Mouse (Mus musculus): Measurements from ENCODE around the gene Neurog1. TPM values are rescaled to one million over a fixed set of nuclear protein-coding genes. Genes with fewer than 3 reads are reported as not detected.
A peak's percentile ranks its signal among the peaks of the same experiment; 100 is the strongest.

Gene Neurog1
- total RNA-seq, 2 experiments from 2014 or later: not detected

DNA sequence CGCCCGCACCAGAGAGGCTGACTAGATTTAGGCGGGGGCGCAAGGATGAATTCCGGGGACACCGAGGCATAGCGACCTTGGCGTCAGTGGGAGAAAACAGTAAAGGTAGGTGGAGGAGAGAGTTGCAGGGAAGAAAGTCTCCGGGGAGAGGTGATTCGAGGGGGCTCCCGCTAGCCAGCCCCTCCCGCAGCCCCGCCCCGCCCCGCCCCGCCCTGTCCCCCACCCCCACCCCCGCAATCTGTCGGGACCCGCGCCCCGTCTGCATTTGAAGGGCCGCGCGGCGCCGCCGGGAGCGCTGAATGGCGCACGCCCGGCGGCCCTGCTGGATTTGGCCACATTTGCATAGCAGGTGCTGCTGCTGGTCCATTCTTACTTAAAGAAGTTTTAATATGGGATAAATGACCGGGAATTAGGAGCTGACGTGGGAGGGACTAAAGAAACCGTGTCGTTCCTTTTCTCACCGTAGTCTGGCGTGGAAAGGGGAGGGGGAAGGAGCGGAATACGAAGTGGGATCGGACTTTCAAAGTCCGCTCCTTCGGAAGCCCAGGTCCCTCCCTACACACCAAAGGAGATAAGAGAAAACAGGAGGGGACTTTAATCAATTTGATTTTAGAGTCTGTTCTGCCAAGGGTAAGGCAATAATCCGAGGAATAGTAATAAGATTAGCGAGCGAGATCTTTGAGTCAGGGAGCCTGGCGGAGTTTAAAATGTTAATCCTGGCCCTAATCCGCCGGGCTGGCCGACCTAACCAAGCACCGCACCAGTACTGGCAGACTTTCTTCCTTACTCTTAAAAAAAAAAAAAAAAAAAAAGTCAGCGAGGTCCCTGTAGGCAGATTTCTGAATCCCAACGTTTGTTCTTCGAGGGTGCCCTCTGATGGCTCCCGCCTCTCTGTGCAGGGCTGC lies 7.3 kb upstream of the Neurog1 start:
- no peak for DNase-seq
- intact Hi-C loops (cut with DNase I): no loop called here

DNA sequence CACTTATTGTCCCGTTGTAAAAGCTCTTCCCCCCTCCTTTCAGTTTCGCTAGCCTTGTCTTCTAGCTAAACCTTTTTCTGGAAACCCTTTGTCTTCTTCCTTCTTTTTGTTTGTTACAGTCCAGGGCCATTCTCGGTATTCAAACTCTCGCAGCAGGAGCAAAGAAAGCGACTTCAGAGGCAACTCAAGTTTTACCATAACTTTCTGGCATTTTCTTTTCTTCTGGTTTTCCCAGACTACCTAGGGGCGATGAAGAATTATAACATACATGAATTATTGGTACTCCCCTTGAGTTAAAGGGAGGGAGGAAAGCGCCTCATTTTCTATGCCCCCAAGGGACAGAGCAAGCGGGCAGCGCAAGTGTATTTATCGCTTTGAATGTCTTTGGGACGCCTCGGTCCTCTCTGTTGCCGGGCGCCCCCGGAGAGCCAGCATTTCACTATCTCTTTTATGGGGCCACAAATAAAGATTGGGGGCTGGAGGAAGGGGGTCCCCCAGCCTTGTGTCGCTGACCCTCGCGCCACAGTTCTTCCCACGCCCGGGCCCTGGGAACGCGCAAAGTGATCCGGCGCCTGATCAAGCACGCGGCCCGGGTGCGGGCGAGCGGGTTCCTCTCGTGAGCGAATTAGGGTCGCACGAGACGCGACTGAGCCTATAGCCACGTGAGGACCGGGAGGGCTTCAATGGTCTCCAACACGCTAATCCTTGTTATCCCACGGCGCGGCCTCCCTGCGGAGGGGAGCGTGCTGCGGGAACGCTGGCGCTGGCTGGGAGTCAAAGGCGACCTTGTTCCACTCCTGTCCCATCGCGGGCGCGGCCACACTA lies 6.4 kb upstream of the Neurog1 start:
- DNase-seq: peak in 1 of 2 experiments; percentile 6
- intact Hi-C loops (cut with DNase I): no loop called here

DNA sequence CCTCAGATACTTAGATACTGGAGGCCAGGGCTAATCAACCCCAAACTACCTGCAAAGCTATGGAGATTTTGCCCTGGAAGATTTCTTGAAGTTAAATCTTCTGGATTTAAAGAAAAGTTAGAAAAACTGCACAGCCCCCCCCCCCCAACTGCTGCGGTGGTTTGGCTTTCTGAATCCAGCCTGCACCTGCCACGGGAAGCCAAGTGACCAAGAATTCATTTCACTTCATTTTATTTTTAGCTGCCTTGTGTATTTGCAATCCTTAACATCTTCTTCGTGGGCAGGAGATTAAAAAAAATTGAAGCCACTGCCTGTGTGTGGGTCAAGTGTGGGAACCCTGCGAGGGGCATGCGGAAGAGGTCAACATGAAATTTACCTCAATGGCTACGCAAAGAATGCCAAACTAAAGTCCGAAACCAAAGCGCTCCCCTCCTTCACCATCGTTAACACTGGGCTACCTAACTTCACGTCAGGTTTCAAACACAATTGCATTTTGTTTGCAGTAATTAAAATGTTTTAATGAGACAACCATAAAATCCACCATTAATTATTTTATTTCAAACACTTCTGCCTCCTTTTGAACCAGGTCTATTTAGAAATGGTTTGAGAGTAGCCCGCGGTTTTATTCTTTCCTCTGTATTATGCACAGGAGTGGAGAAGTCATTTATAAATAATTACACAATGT lies 5.6 kb upstream of the Neurog1 start:
- intact Hi-C loops (cut with DNase I): no loop called here
- no peak for DNase-seq

DNA sequence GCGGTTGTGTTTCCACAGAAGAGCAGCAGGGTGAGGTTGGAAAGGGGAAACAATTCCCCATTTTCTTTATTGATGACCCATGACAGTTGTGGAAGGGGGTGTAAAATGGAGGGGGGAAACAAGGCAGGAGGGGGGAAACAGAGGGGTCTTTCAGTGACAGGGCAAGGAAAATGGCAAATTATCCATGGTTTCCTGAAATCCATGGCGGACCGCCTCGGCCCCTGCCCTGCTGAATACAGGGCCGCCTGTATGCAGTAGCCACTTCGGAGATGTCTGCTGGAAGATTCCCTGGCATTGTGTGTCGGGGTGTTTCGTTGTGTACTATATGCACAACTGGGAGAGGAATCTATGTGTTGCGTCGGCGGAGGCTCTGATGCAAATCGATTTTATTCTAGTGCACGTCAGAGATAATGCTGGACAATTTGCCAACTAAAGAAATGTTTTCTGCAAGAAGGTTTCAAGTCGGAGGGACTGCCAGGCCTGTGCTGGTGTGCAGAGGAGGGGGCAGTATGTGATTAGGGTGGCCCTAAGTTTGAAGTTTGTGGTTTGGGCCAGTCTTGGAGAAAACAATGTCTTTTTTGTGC lies 4.8 kb upstream of the Neurog1 start:
- intact Hi-C loops (cut with DNase I): no loop called here
- no peak for DNase-seq

DNA sequence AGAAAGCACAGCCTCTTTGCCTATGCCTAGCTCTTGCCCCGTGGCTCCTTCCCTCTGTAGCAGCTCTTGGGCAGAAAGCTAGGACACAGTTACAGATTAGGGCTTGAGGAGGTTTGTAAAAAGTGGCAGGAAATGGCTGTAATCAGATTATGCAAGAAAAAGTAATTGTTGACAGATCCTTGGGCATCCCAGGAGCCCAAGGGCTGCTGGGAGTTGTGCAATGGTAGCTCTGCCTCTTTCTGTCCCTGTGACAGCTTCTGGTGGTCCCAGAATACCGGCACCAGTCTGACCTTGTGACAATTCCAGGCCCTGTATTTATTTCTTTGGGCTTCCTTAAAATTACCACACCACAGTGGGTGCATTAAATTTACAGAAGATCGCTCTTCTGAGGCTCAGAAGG lies 1.4 kb upstream of the Neurog1 start:
- intact Hi-C loops (cut with DNase I): no loop called here

DNA sequence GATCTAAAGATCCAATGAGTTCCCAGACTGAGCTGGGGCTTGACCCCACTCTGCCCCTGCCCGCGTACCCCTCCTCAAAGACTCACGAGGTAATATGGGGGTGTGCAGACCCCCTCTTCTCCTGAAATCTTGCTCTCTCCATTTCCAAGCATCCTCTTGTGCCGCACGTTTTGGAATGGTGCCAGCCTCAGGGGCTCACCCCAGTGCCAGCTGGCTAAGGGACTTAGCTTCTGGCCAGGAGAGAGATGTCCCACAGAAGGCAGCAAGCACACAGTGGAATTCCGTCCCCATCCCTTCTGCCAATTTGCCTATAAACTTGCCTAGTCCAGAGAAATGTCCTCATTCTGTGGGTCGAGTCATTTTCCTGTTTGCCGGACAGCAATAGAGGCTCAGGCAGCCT lies 820 bp upstream of the Neurog1 start:
- intact Hi-C loops (cut with DNase I): no loop called here
- DNase-seq: no peak

More for the DNA sequence above, 1.4 kb upstream of the Neurog1 start:
- DNase-seq: no peak

DNA sequence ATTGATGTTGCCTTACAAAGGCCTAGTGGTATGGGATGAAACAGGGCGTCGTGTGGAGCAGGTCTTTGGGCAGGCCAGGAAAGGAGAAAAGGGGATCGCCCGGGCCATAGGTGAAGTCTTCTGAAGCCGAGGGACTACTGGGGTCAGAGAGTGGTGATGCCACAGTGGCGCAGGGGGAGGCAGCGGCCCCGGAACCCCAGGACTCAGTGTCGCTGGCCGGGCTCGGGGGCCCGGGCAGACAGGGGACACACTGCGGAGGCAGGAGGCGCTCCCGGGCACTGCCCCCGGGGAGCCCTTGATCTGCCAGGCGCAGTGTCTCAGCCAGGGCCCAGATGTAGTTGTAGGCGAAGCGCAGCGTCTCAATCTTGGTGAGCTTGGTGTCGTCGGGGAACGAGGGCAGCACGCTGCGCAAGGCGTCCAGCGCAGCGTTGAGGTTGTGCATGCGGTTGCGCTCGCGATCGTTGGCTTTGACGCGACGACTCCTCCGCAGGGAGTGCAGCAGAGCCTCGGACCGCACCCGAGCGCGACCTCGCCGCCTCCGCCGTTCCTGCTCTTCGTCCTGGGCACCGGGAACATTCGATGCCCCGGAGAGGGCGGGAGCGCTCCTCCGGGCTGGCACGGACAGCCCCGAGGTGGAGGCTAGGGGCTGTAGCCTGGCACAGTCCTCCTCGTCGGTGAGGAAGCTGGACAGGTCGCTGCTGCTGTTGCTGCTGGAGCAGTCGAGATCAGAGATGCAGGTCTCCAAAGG lies 613 bp downstream of the Neurog1 start:
- intact Hi-C loops (cut with DNase I): no loop called here
- DNase-seq: no peak

DNA sequence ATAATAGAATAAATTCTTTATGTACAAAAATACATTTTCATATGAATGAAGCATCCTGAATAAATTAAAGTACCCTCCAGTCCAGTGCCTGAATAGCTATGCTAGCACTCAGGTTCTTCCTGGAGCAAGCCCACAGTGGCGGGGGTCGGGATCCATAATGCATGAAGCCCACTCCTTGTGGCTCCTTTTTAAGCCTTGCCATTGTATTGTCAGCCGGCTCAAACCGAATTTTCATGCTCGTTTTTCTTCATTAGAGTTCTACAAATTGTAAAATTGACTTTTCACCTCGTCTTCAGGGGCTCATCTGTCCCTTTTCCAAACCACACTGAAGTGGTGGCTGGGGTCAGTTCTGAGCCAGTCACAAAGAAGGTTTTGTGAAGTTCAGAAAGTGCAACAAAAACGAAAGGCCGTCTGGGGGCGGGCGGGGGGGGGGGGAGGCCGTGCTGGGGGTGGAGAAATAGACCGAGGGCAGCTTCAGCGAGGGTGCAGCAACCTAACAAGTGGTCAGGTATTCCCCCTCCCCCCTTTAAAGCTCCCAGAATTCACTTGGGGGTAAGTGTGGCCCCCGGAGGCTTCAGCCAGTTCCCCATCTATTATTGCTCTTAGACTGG lies 1.3 kb downstream of the Neurog1 start:
- intact Hi-C loops (cut with DNase I): no loop called here
- no peak for DNase-seq

DNA sequence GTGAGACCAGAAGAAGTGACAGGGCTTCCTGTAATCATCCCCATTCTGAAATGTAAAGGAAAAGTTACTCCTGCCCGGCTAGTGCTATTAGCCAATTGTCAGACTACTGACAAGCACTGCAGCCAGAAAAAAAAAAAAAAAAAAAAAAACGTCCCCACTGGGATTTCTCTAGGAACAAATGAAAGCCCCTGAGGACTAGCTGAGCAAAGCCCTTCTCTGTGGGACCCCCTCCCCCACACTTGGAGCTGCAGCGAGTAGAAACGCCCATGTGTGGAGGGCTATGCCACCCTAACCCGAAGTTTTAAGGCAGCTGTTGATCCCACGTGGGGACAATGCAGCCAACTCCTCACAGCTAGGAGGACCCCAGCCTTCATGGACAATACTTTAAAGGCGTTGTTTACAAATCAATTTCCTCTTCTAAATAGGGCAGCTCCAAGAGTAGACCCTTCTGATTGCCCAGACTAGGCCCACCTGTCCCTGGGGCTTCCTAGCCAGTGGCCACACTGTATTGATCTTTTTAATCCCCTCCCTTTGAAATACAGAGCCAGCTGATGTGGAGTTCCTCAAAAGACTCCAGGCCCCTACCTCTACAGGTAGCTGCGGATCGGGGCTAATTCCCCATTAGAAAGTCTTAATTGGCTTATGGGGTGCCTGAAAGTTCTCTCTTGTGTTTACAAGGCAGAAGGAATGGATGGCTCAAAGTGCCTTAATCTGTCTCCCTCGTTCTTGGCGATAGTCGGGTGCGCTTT lies 2.2 kb downstream of the Neurog1 start:
- intact Hi-C loops (cut with DNase I): no loop called here
- DNase-seq: no peak

DNA sequence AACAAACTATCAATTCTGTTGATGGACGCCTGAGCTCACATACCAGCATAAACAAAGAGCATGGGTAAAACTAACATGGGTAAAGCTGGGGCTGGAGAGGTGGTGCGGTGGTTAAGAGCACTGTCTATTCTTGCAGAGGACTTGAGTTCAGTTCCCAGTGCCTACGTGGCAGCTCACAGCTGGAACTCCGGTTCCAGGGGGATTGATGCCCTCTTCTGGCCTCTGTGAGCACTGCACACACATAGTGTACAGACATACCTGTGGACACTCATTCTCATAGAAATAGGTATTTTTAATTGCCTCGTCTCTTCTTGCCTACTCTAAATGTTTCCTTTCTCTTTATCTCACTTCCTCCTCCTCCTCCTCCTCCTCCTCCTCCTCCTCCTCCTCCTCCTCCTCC lies 8.9 kb downstream of the Neurog1 start:
- intact Hi-C loops (cut with DNase I): no loop called here
- DNase-seq: no peak

DNA sequence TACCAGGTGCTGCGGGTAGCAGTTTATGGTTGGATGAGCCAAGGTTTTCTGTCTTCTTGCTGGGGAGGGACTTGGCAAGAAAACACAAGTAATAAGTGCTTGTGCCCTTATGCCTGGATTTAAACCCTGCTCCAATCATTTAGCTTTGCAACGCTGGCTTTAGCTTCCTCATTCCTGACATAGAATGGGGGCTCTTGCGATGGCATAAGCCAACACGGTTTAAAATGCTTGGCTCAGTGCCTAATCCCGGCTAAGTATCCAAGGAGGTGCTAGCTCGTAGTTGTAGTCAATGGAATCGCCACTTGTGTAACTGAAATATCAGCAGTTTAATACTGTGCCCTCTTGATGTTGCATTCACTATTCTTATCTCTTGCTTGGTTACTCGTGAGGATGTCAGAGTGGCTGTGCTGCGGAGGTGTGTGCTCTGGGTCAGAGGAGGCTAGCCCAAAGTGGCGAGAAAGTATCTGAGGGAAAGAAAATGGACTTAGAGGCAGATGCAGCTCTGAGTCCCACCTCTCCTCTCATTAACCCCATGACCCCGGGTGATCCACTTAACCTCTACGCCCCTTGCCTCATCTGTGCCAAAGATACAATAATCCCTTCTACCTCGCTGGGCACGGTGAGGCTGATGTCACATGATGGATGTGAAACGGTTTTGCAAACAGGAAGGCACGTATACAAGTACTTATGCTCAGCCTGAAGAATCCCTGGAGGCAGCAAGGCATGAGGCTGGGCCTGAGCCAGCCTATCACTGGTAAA lies 11.8 kb downstream of the Neurog1 start:
- intact Hi-C loops (cut with DNase I): no loop called here
- DNase-seq: no peak

DNA sequence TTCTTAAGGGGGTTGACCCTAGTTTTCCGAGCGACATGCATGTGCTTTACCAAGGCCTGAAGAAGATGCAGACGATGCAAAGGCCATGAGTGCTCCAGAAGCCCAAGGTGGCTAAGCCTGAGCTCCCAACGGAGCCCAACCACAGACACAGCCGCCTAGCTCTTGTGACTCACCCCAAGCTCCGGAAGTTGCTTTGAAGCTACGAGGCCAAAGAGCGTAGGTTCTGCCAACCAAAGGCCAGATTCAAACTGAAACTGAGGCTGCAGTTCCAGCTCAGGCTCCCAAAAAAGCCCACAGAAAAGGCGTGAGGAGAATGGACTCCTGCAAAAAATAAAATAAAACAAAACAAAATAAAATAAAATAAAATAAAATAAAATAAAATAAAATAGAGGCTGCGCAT lies 14.1 kb downstream of the Neurog1 start:
- intact Hi-C loops (cut with DNase I): no loop called here
- DNase-seq: no peak

DNA sequence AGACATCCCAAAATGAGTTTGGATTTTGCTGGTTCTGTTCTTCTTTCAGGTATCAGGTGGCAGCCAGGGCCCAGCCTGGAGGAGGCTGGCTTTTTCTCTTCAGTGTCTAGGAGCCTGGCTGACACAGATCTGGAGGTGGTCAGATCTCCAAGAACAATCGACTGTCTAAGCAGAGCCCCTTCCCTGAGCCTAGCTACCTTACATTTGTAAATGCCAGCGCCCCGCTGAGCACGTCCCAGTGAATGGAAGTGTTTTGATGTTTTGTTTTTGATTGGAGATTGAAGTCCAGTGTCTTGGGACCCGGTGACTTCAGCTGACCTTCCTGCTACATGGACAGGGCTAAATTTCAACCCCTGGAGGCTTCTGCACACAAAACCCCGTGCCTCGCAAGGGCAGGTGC lies 15.8 kb downstream of the Neurog1 start:
- DNase-seq: no peak
- intact Hi-C loops (cut with DNase I): no loop called here

DNA sequence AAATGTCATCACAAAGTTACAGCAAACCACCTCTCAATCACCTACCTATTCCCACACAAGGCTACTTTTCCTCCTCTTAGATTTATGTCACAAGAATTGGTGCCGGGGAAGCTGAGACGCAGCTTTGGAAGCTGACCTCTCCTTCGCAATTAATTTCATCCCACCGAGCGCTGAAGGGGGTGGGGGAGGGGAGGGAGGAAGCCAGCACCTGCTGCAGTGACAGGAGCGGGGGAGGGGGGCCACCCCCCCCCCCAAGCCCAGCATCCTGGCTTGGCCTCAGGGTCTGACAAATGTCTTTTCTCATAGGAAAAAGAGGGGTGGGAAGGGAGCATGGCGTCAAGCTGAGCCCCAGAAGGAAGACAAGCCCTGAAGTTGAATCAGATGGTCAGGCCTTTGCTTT lies 23.2 kb downstream of the Neurog1 start:
- intact Hi-C loops (cut with DNase I): no loop called here
- DNase-seq: no peak

DNA sequence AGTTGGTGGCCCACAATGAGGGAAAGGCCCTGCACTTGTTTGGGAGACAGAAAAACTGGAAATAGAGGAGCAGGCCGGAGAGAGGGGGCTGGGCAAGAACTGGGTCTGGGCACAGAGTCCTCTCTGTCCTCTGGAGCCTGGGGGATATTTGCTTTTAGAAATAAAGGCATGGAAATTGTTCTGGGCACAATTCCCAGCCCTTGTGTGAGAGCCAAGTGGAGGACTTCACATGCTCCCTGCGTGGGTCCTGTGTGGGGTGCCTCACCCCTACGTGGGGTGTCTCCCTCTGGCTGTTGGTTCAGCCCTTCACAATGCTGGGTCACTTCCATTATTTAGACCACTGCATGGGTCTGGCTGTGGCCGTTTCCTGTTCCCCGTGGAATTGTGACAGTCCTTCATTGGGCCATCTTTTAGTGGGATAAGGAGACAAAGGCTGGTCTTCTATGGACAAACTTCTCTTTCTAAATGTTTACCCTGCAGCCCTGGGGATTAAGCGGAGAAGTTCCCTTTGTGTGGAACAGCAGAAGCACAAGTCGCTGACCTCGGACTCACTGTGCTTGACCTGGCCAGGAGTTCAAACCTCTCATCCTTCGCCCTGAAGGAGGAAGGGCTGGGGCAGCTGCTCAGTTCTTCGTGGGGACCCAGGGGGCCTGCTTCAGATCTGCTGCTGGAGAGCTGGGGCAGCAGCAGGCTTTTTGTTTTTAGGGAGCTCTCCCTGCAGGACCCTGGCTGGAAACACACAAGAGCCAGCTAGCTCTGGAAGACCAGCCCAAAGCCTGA lies 25.6 kb downstream of the Neurog1 start:
- no peak for DNase-seq
- intact Hi-C loops (cut with DNase I): no loop called here

DNA sequence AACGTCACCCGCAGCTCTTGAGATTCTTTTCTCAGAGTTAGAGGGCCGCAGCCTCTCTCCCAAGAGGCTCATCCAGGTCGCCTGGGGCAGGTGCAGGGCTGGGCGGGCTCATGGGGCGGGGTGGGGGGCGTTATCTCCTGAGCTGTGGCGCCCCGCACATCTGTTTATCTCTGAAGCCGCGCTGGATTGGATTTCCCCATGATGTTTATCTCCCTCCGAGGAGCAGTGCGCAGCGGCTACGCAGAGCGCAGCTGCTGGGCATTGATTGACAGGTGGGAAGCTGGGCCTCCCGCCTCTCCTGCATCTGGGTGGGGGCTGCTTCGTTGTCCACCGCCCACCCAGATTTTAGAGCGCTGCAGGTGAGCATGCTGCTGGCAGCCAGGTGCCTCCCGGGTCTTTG lies 28.3 kb downstream of the Neurog1 start:
- intact Hi-C loops (cut with DNase I): no loop called here
- DNase-seq: no peak

DNA sequence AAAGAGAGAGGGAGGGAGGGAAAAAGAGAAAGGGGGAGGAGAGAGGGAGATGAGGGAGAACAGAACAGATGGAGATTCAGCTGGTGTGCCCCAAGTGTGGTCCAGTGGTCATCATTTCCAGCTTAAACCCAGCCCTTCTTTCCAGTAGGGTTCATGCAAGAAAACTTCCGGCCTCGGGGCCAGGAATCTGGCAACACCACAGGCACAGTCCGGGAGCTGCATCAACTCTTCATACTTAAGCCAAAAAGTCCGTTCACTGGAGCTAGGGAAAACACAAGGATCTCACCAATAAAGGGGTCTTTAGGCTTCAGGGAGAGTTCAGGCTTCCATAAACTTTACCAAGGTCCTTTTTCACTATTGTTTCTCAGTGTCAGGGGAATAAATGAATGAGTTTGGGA lies 29.1 kb downstream of the Neurog1 start:
- intact Hi-C loops (cut with DNase I): no loop called here
- DNase-seq: peak; percentile 4 to 12
